Mouse (Mus musculus) neural tube, embryonic 13.5 days (tissue): ENCODE results near the gene Acap1. TPM values are rescaled to one million over a fixed set of nuclear protein-coding genes. Genes with fewer than 3 reads are reported as not detected.

Experiments
- ATAC-seq: fragments of 200-750 bp; cut with Nextera tagmentation; 2 replicates; pipeline ENCODE4 v1.8.0; 2017; ENCODE audit warnings: low read depth, mild to moderate bottlenecking, moderate TSS enrichment, moderate library complexity
- H3K27ac ChIP-seq: fragments of 300-500 bp; sonication (generic); replicated peaks from 2 replicates; pipeline ENCODE4 v1.5.1; 2015; ENCODE audit warnings: moderate library complexity, mild to moderate bottlenecking, inconsistent platforms
- H3K27me3 ChIP-seq: fragments of 300-500 bp; sonication (generic); 2 replicates; pipeline ENCODE4 v1.6.1; 2015; ENCODE audit warnings: mild to moderate bottlenecking, inconsistent platforms
- H3K36me3 ChIP-seq: fragments of 300-500 bp; sonication (generic); 2 replicates; pipeline ENCODE4 v1.6.1; 2015; ENCODE audit warnings: mild to moderate bottlenecking, inconsistent platforms
- H3K4me1 ChIP-seq: fragments of 300-500 bp; sonication (generic); replicated peaks from 2 replicates; pipeline ENCODE4 v1.6.1; 2015; ENCODE audit warnings: inconsistent platforms
- H3K4me2 ChIP-seq: fragments of 300-500 bp; sonication (generic); 2 replicates; pipeline ENCODE4 v1.6.1; 2015; ENCODE audit warnings: inconsistent platforms, mild to moderate bottlenecking, moderate library complexity
- H3K4me3 ChIP-seq: fragments of 300-500 bp; sonication (generic); 2 replicates; pipeline ENCODE4 v1.5.1; 2015; ENCODE audit warnings: mild to moderate bottlenecking, inconsistent platforms
- H3K9ac ChIP-seq: fragments of 300-500 bp; sonication (generic); 2 replicates; pipeline ENCODE4 v1.6.1; 2015; ENCODE audit warnings: moderate library complexity, mild to moderate bottlenecking, inconsistent platforms
- H3K9me3 ChIP-seq: fragments of 300-500 bp; sonication (generic); 2 replicates; pipeline ENCODE4 v1.6.1; 2016; ENCODE audit warnings: inconsistent platforms
- WGBS: fragments of 180-500 bp; shearing (Covaris S2); methylation state at CpG from one replicate; pipeline ENCODE4 v1.1.7; 2015; 5-methylcytosine and 5-hydroxymethylcytosine counted together
- polyA plus RNA-seq: library from polyadenylated mRNA; unstranded; fragments of >200 nt; fragmentation: Nextera tagmentation; extraction: Ambion mirVana; gene quantifications from 2 replicates; pipeline ENCODE4 v1.2.1, GENCODE M21; 2015

The Acap1 gene
- polyA plus RNA-seq, 1 experiment from 2014 or later, result 0.80 TPM

DNA sequence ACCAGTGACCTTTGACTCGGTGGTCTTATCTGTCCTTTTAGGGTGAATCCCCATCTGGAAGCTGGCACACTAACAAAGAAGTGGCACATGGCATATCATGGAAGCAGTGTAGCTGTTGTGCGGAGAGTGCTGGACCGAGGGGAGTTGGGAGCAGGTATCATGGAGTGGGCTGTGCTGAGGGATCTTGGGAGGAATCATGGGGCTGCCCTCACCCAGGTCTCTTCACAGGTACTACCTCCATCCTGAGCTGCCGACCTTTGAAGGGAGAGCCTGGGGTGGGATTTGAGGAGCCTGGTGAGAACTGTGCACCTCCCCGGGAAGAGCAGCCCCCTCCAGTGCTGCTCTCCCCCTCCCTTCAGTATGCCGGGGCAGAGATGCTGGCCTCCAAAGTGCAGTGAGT, 16.4 kb upstream of the Acap1 start:
- WGBS, result 92% methylated on average over 6 of the region's 6 CpGs
- Histone ChIP-seq H3K9ac (no peak overlapping the region), H3K9me3 (no peaks in the 10 kb centered on the region), H3K27me3 (no peaks in the 10 kb centered on the region), H3K36me3 (peaks cover 86% of the 10 kb centered on the region), H3K4me2 (no peak overlapping the region), H3K4me1 (peaks cover 33% of the 10 kb centered on the region), H3K27ac (no peak overlapping the region), H3K4me3 (no peak overlapping the region)
- no peak for ATAC-seq

DNA sequence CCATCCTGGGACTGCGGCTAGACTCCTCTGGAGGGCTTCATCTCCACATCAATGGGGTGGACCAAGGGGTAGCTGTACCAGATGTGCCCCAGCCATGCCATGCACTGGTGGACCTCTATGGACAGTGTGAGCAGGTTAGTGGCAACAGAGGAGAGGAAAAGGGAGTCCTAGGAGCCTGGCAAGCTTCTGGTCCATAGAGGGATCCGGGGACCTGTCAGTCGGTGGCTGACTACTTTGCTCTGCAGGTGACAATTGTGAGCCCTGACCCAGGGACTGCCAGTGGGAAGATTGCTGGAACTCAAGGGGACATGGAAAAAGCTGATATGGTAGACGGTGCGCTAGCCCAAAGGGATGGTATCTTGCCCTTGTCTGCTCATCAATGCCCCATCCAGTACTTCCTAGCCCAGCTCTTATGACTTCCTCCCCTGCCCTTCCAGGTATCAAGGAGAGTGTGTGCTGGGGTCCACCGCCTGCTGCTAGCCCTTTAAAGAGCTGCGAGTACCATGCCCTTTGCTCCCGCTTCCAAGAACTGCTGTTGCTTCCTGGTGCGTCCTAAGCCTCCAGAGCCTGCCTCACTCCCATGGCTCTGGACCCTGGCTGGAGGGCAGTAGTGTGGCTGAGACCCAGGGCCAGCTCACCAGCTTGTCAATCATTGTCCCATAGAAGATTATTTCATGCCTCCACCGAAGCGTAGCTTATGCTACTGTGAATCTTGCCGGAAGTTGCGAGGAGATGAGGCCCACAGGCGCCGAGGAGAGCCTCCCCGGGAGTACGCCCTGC, 15.6 kb upstream of the Acap1 start:
- Histone ChIP-seq H3K4me1 (peaks cover 28% of the 10 kb centered on the region), H3K27me3 (no peaks in the 10 kb centered on the region), H3K9ac (no peak overlapping the region), H3K4me3 (no peak overlapping the region), H3K27ac (no peak overlapping the region), H3K36me3 (peaks cover 86% of the 10 kb centered on the region), H3K9me3 (no peaks in the 10 kb centered on the region), H3K4me2 (no peak overlapping the region)
- no peak for ATAC-seq
- 93% methylated on average over 17 of the region's 17 CpGs for WGBS

DNA sequence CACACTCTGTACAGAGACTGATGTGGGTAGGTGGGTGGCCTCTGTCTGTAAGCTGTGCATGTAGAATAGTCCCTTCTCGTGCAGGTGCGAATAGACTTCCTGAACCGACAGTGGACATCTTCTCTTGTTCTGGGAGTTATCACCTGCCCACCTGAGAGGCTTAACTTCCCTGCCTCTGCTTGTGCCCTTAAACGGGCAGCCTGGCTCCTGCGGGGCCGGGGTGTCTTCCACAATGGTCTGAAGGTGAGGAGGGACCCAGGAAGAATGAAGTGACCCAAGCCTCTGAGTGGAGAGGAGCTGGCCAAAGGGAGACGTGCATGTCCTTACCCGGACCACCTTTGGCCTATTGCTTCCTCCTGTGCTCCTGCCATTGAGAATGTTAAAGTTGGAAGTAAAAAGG, 14.8 kb upstream of the Acap1 start:
- Histone ChIP-seq H3K9me3 (no peaks in the 10 kb centered on the region), H3K9ac (no peak overlapping the region), H3K4me2 (no peak overlapping the region), H3K27ac (no peak overlapping the region), H3K4me1 (peaks cover 20% of the 10 kb centered on the region), H3K36me3 (peaks cover 87% of the 10 kb centered on the region), H3K4me3 (no peak overlapping the region), H3K27me3 (no peaks in the 10 kb centered on the region)
- ATAC-seq, result no peak
- WGBS, result 90% methylated on average over 8 of the region's 8 CpGs

GRCm38 (mm10) chr11:69909174-69909573, 13.8 kb upstream of the Acap1 start:
- Histone ChIP-seq H3K4me1 (peaks cover 11% of the 10 kb centered on the region), H3K9ac (no peak overlapping the region), H3K4me3 (no peak overlapping the region), H3K9me3 (no peaks in the 10 kb centered on the region), H3K27ac (no peak overlapping the region), H3K4me2 (no peak overlapping the region), H3K27me3 (no peaks in the 10 kb centered on the region), H3K36me3 (peaks cover 90% of the 10 kb centered on the region)
- WGBS, result 94% methylated on average over 5 of the region's 5 CpGs
- ATAC-seq, result no peak

DNA sequence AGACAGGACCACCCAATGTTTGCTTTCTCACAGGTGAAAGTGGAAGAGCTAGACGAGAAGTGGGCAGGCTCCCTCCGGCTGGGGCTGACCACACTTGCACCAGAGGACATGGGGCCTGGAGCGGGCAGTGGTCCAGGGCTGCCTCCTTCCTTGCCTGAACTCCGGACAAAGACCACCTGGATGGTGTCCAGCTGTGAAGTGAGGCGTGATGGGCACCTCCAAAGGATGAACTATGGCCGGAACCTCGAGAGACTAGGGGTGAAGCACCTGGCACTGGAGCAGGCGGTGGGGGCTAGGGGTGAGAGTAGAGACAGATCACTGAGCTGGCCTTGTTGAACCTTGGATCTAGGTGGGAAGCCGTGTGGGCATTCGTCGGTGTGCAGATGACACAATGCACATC, 13.3 kb upstream of the Acap1 start:
- Histone ChIP-seq H3K4me1 (peaks cover 10% of the 10 kb centered on the region), H3K9me3 (no peaks in the 10 kb centered on the region), H3K27ac (no peak overlapping the region), H3K36me3 (peaks cover 96% of the 10 kb centered on the region), H3K27me3 (no peaks in the 10 kb centered on the region), H3K4me3 (no peak overlapping the region), H3K9ac (no peak overlapping the region), H3K4me2 (no peak overlapping the region)
- 95% methylated on average over 11 of the region's 11 CpGs for WGBS
- no peak for ATAC-seq

GRCm38 (mm10) chr11:69904311-69904710, 9.0 kb upstream of the Acap1 start:
- no peaks in the 10 kb centered on the region for H3K9me3 ChIP-seq
- H3K27ac ChIP-seq, result no peak overlapping the region
- no peaks in the 10 kb centered on the region for H3K27me3 ChIP-seq
- peaks cover 57% of the 10 kb centered on the region for H3K36me3 ChIP-seq
- H3K4me1 ChIP-seq, result peaks cover 25% of the 10 kb centered on the region
- H3K4me3 ChIP-seq, result no peak overlapping the region
- no peak overlapping the region for H3K9ac ChIP-seq
- no peak overlapping the region for H3K4me2 ChIP-seq
- 96% methylated on average over 9 of the region's 9 CpGs for WGBS
- no peak for ATAC-seq

DNA sequence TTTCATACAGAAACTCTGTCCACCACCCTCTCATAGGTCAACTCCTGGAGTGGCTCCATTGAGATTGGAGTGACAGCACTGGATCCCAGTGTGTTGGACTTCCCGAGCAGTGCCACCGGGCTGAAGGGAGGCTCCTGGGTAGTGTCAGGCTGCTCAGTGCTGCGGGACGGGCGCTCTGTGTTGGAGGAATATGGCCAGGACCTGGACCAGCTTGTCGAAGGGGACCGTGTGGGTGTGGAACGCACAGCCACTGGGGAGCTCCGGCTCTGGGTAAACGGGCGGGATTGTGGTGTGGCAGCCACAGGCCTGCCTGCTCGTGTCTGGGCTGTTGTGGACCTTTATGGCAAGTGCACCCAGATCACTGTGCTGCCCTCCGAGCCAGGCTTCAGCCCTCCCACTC, 7.6 kb upstream of the Acap1 start:
- Histone ChIP-seq H3K9ac (peak overlapping the region; percentile 97), H3K27ac (no peak overlapping the region), H3K27me3 (no peaks in the 10 kb centered on the region), H3K4me3 (peak overlapping the region; percentile 76), H3K9me3 (no peaks in the 10 kb centered on the region), H3K36me3 (peaks cover 44% of the 10 kb centered on the region), H3K4me1 (peaks cover 38% of the 10 kb centered on the region), H3K4me2 (peak overlapping the region; percentile 98)
- ATAC-seq, result no peak
- WGBS, result 85% methylated on average over 13 of the region's 13 CpGs

DNA sequence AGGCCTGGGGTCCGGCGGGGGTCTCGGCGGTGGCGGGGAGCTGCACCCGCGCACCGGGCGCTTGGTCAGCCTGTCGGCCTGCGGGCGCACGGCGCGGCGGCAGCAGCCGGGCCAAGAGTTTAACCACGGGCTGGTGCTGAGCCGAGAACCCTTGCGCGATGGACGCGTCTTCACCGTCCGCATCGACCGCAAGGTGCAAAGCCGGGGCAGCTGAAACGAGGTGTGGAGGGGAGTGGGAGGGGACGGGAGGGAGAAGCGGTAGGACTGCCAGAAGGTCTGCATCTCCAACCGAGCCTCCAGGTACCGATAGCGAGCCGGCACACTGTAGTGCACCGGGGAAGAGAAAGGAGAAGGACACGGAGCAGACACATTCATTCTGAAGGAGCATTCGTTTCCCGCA, 6.7 kb upstream of the Acap1 start:
- Histone ChIP-seq H3K4me2 (peak overlapping the region; percentile 98), H3K4me3 (peak overlapping the region; percentile 76), H3K4me1 (peaks cover 38% of the 10 kb centered on the region), H3K27me3 (no peaks in the 10 kb centered on the region), H3K27ac (peak overlapping the region; percentile 98), H3K9ac (peak overlapping the region; percentile 97), H3K36me3 (peaks cover 34% of the 10 kb centered on the region), H3K9me3 (no peaks in the 10 kb centered on the region)
- WGBS, result 0% methylated on average over 31 of the region's 39 CpGs
- ATAC-seq, result no peak; the same call in 1 of the 2 replicates

DNA sequence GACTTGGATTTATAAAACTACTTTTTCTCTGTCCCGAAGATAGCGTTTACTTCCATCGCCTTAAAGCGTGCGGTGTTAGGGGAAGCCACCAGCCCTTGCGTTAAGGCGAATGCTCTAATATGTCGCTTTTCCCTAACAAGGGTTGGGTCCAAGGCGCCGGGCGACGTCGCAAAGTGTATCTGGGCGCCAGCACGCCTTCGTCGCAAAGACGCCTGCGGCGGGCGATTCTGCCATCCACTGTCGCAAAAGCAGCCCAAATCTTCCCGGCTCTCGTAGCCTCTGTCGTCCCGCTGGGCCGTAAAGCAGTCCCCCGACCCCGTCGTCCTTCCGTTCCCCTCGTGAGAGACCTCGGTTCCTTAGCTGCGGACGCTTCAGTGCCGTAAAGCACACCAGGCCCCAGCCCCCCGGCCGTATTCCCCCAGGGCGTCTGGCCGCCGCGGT, 6.1 kb upstream of the Acap1 start:
- H3K9ac ChIP-seq, result peak overlapping the region; percentile 97
- peak overlapping the region; percentile 98 for H3K4me2 ChIP-seq
- H3K9me3 ChIP-seq, result no peaks in the 10 kb centered on the region
- H3K4me1 ChIP-seq, result peaks cover 38% of the 10 kb centered on the region
- H3K27ac ChIP-seq, result peak overlapping the region; percentile 98
- H3K4me3 ChIP-seq, result peak overlapping the region; percentile 76
- ATAC-seq, result peak; percentile 81
- H3K27me3 ChIP-seq, result no peaks in the 10 kb centered on the region
- WGBS, result under 1% methylated on average over 42 of the region's 42 CpGs
- peaks cover 28% of the 10 kb centered on the region for H3K36me3 ChIP-seq

GRCm38 (mm10) chr11:69900471-69901405, 5.4 kb upstream of the Acap1 start, which contains the start of the genes 2810408A11Rik and Neurl4:
Gene 2810408A11Rik (minus strand): TSS chr11:69900987.
Gene Neurl4 (plus strand): TSS chr11:69901072.
- ATAC-seq, result peak; percentile 96
- peak within 1 kb of the TSS; percentile 98 for H3K4me2 ChIP-seq
- under 1% methylated on average over 38 of the region's 38 CpGs for WGBS

GRCm38 (mm10) chr11:69899870-69900269, 4.5 kb upstream of the Acap1 start:
- Histone ChIP-seq H3K27me3 (no peaks in the 10 kb centered on the region), H3K27ac (peak overlapping the region; percentile 98; the same call in 1 of the 2 replicates), H3K9ac (peak overlapping the region; percentile 97), H3K4me2 (peak overlapping the region; percentile 98), H3K4me1 (peaks cover 38% of the 10 kb centered on the region), H3K4me3 (peak overlapping the region; percentile 76), H3K36me3 (peaks cover 15% of the 10 kb centered on the region), H3K9me3 (no peaks in the 10 kb centered on the region)
- 23% methylated on average over 4 of the region's 4 CpGs for WGBS
- no peak for ATAC-seq

More at GRCm38 (mm10) chr11:69900471-69901405, 5.4 kb upstream of the Acap1 start, which contains the start of the genes 2810408A11Rik and Neurl4:
- Histone ChIP-seq H3K9ac (peak within 1 kb of the TSS; percentile 97), H3K27me3 (no peaks in the 10 kb centered on the region), H3K36me3 (peaks cover 21% of the 10 kb centered on the region), H3K4me3 (peak within 1 kb of the TSS; percentile 76), H3K9me3 (no peaks in the 10 kb centered on the region), H3K27ac (peak within 1 kb of the TSS; percentile 98), H3K4me1 (peaks cover 38% of the 10 kb centered on the region)

GRCm38 (mm10) chr11:69894671-69895070, 668 bp downstream of the Acap1 start:
- no peak for ATAC-seq
- no peak overlapping the region for H3K4me3 ChIP-seq
- 80% methylated on average over 5 of the region's 5 CpGs for WGBS
- no peaks in the 10 kb centered on the region for H3K36me3 ChIP-seq
- no peaks in the 10 kb centered on the region for H3K27me3 ChIP-seq
- no peak overlapping the region for H3K4me2 ChIP-seq
- H3K27ac ChIP-seq, result no peak overlapping the region
- H3K4me1 ChIP-seq, result peaks cover 22% of the 10 kb centered on the region
- H3K9me3 ChIP-seq, result no peaks in the 10 kb centered on the region
- no peak overlapping the region for H3K9ac ChIP-seq
